Mouse (Mus musculus): ENCODE data around the gene Atp5g1. TPM values are rescaled to one million over a fixed set of nuclear protein-coding genes. Genes with fewer than 3 reads are reported as not detected.

Atp5g1 gene
- total and polyA plus RNA-seq, 2 experiments from 2014 or later = 348 to 925 TPM

GRCm38 (mm10) chr11:96087981-96088380, 12.5 kb upstream of the Atp5g1 start:
- no peak for ATAC-seq
- 91% methylated on average over 6 of the region's 6 CpGs for WGBS
- DNase-seq = no peak
- no peak overlapping the region for H3K9ac ChIP-seq
- TF ChIP-seq CTCF (IDR thresholded peaks at IDR 0.05; ENCODE audit: low read depth) = no peak
- no peak overlapping the region for H3K27ac ChIP-seq (ENCODE audit: low read depth, low read length)
- H3K4me2 ChIP-seq (ENCODE audit: low read depth) = no peak overlapping the region
- no peaks in the 10 kb centered on the region for H3K27me3 ChIP-seq (ENCODE audit: insufficient read depth, low read length)
- H3K4me1 ChIP-seq (ENCODE audit: insufficient read depth) = no peaks in the 10 kb centered on the region
- no peaks in the 10 kb centered on the region for H3K36me3 ChIP-seq (ENCODE audit: insufficient read depth)
- no peak overlapping the region for H3K4me3 ChIP-seq (ENCODE audit: low read depth, low read length)
- H3K9me3 ChIP-seq (ENCODE audit: low read length) = 0 out of 2 replicates have a peak, but pooled peaks cover 3% of the 10 kb centered on the region

- no peak for ATAC-seq
- WGBS = 70% methylated on average over 3 of the region's 3 CpGs
These were observed 7.2 kb upstream of the Atp5g1 start for GRCm38 (mm10) chr11:96082682-96083081.

GRCm38 (mm10) chr11:96080736-96081135, 5.3 kb upstream of the Atp5g1 start:
- H3K36me3 ChIP-seq (ENCODE audit: insufficient read depth) = no peaks in the 10 kb centered on the region
- TF ChIP-seq CTCF (IDR thresholded peaks at IDR 0.05; ENCODE audit: low read depth) = no peak

More at GRCm38 (mm10) chr11:96082682-96083081, 7.2 kb upstream of the Atp5g1 start:
- Histone ChIP-seq H3K9ac (no peak overlapping the region), H3K27ac (ENCODE audit: low read depth, low read length) (no peak overlapping the region), H3K36me3 (ENCODE audit: insufficient read depth) (no peaks in the 10 kb centered on the region), H3K9me3 (ENCODE audit: low read length) (no peaks in the 10 kb centered on the region), H3K4me2 (ENCODE audit: low read depth) (no peak overlapping the region), H3K4me1 (ENCODE audit: insufficient read depth) (no peaks in the 10 kb centered on the region), H3K4me3 (ENCODE audit: low read depth, low read length) (no peak overlapping the region), H3K27me3 (ENCODE audit: insufficient read depth, low read length) (no peaks in the 10 kb centered on the region)
- TF ChIP-seq CTCF (IDR thresholded peaks at IDR 0.05; ENCODE audit: low read depth) = no peak
- no peak for DNase-seq

GRCm38 (mm10) chr11:96076221-96077105, 993 bp upstream of the Atp5g1 start:
- 71% methylated on average over 13 of the region's 13 CpGs for WGBS
- Histone ChIP-seq H3K4me2 (ENCODE audit: low read depth) (peak overlapping the region; percentile 48), H3K27me3 (ENCODE audit: insufficient read depth, low read length) (no peaks in the 10 kb centered on the region), H3K36me3 (ENCODE audit: insufficient read depth) (peaks cover 6% of the 10 kb centered on the region), H3K4me3 (ENCODE audit: low read depth, low read length) (peak overlapping the region; percentile 32), H3K27ac (ENCODE audit: low read depth, low read length) (peak overlapping the region; percentile 83), H3K9me3 (ENCODE audit: low read length) (no peaks in the 10 kb centered on the region), H3K9ac (peak overlapping the region; percentile 35; the same call in 1 of the 2 replicates), H3K4me1 (ENCODE audit: insufficient read depth) (peaks cover 10% of the 10 kb centered on the region)
- TF ChIP-seq CTCF (IDR thresholded peaks at IDR 0.05; ENCODE audit: low read depth) = no peak
- DNase-seq (no peak), ATAC-seq (no peak)

More at GRCm38 (mm10) chr11:96080736-96081135, 5.3 kb upstream of the Atp5g1 start:
- no peaks in the 10 kb centered on the region for H3K4me1 ChIP-seq (ENCODE audit: insufficient read depth)
- H3K9me3 ChIP-seq (ENCODE audit: low read length) = no peaks in the 10 kb centered on the region
- DNase-seq (no peak), ATAC-seq (no peak)
- H3K27ac ChIP-seq (ENCODE audit: low read depth, low read length) = no peak overlapping the region
- H3K4me2 ChIP-seq (ENCODE audit: low read depth) = no peak overlapping the region
- H3K4me3 ChIP-seq (ENCODE audit: low read depth, low read length) = no peak overlapping the region
- 83% methylated on average over 5 of the region's 5 CpGs for WGBS
- H3K9ac ChIP-seq = no peak overlapping the region
- no peaks in the 10 kb centered on the region for H3K27me3 ChIP-seq (ENCODE audit: insufficient read depth, low read length)

- H3K27me3 ChIP-seq (ENCODE audit: insufficient read depth, low read length) = no peaks in the 10 kb centered on the region
- no peak for ATAC-seq
- no peak for TF ChIP-seq CTCF (IDR thresholded peaks at IDR 0.05; ENCODE audit: low read depth)
- H3K4me1 ChIP-seq (ENCODE audit: insufficient read depth) = peaks cover 10% of the 10 kb centered on the region
- peak overlapping the region; percentile 72 for H3K27ac ChIP-seq (ENCODE audit: low read depth, low read length)
- DNase-seq = no peak
- H3K9me3 ChIP-seq (ENCODE audit: low read length) = no peaks in the 10 kb centered on the region
- peak overlapping the region; percentile 64 for H3K4me2 ChIP-seq (ENCODE audit: low read depth)
- peak overlapping the region; percentile 72 for H3K9ac ChIP-seq
- 2% methylated on average over 15 of the region's 15 CpGs for WGBS
- peaks cover 8% of the 10 kb centered on the region for H3K36me3 ChIP-seq (ENCODE audit: insufficient read depth)
- H3K4me3 ChIP-seq (ENCODE audit: low read depth, low read length) = peak overlapping the region; percentile 60
These were observed 327 bp downstream of the Atp5g1 start for GRCm38 (mm10) chr11:96075177-96075508.

- 27% methylated on average over 17 of the region's 17 CpGs for WGBS
- no peak for DNase-seq
- no peaks in the 10 kb centered on the region for H3K9me3 ChIP-seq (ENCODE audit: low read length)
These were observed 906 bp downstream of the Atp5g1 start for GRCm38 (mm10) chr11:96074351-96075176.

More at GRCm38 (mm10) chr11:96074351-96075176, 906 bp downstream of the Atp5g1 start:
- H3K4me2 ChIP-seq (ENCODE audit: low read depth) = peak overlapping the region; percentile 64
- no peak for TF ChIP-seq CTCF (IDR thresholded peaks at IDR 0.05; ENCODE audit: low read depth)
- peak overlapping the region; percentile 60 for H3K4me3 ChIP-seq (ENCODE audit: low read depth, low read length)
- H3K9ac ChIP-seq = peak overlapping the region; percentile 72
- peaks cover 10% of the 10 kb centered on the region for H3K4me1 ChIP-seq (ENCODE audit: insufficient read depth)
- H3K36me3 ChIP-seq (ENCODE audit: insufficient read depth) = peaks cover 8% of the 10 kb centered on the region
- peak overlapping the region; percentile 72 for H3K27ac ChIP-seq (ENCODE audit: low read depth, low read length)
- ATAC-seq = no peak
- no peaks in the 10 kb centered on the region for H3K27me3 ChIP-seq (ENCODE audit: insufficient read depth, low read length)

All from forebrain, postnatal 0 days (tissue).